In genomic region chr4:115904375-115904774, GRCm38 (mm10) we compare ENCODE assay signal across 14 mouse cellular contexts. TPM values are rescaled to one million over a fixed set of nuclear protein-coding genes. Genes with fewer than 3 reads are reported as not detected.
DNase-seq lines count a peak whose midpoint lies in the region; ATAC-seq lines count a peak whose summit lies in the region.
"Had no signal": no experiment of that assay in that cellular context is flagged by ENCODE, and none has a peak within 500 bp of the region (broad histone marks: within the 10 kb centered on the region; RNA-seq: fewer than 3 reads in every experiment).

No protein-coding gene starts in this region.

- H3K36me3 ChIP-seq in kidney, embryonic 16.5 days (ENCODE audit: insufficient read depth, low read length): no peaks in the 10 kb centered on the region
- H3K36me3 ChIP-seq in hindbrain, embryonic 11.5 days (ENCODE audit: control insufficient read depth, insufficient read depth, low read length): no peaks in the 10 kb centered on the region
- no peaks in the 10 kb centered on the region for H3K36me3 ChIP-seq in neural tube, embryonic 12.5 days
- H3K36me3 ChIP-seq: heart, embryonic 13.5 days; liver, embryonic 15.5 days had no signal

- no peak overlapping the region for H3K4me3 ChIP-seq in kidney, embryonic 16.5 days (ENCODE audit: low read length)
- no peak overlapping the region for H3K4me3 ChIP-seq in hindbrain, embryonic 11.5 days (ENCODE audit: low read depth, low read length)
- no peak overlapping the region for H3K4me3 ChIP-seq in neural tube, embryonic 12.5 days
- H3K4me3 ChIP-seq: heart, embryonic 13.5 days; liver, embryonic 15.5 days had no signal

- H3K27me3 ChIP-seq in kidney, embryonic 16.5 days (ENCODE audit: insufficient read depth, low read length): peaks cover 89% of the 10 kb centered on the region
- peaks cover 37% of the 10 kb centered on the region for H3K27me3 ChIP-seq in hindbrain, embryonic 11.5 days (ENCODE audit: control insufficient read depth, insufficient read depth, low read length)
- H3K27me3 ChIP-seq in neural tube, embryonic 12.5 days (replicated peaks): peaks cover 93% of the 10 kb centered on the region

- H3K4me1 ChIP-seq in kidney, embryonic 16.5 days (ENCODE audit: insufficient read depth, low read length): peaks cover 4% of the 10 kb centered on the region; the same call in 1 of the 2 replicates
- peaks cover 14% of the 10 kb centered on the region for H3K4me1 ChIP-seq in hindbrain, embryonic 11.5 days (replicated peaks; ENCODE audit: control insufficient read depth, insufficient read depth, low read length)
- H3K4me1 ChIP-seq in neural tube, embryonic 12.5 days: peaks cover 24% of the 10 kb centered on the region
- H3K4me1 ChIP-seq: liver, embryonic 15.5 days had no signal

- H3K9ac ChIP-seq in kidney, embryonic 16.5 days (replicated peaks; ENCODE audit: low read length): no peak overlapping the region
- no peak overlapping the region for H3K9ac ChIP-seq in hindbrain, embryonic 11.5 days (ENCODE audit: low read depth, low read length)
- no peak overlapping the region for H3K9ac ChIP-seq in neural tube, embryonic 12.5 days
- H3K9ac ChIP-seq: heart, embryonic 13.5 days; liver, embryonic 15.5 days had no signal

- no peak overlapping the region for H3K4me2 ChIP-seq in kidney, embryonic 16.5 days (replicated peaks; ENCODE audit: low read depth, low read length)
- no peak overlapping the region for H3K4me2 ChIP-seq in hindbrain, embryonic 11.5 days (replicated peaks; ENCODE audit: low read depth, low read length)
- peak overlapping the region; percentile 14; the same call in 1 of the 2 replicates for H3K4me2 ChIP-seq in neural tube, embryonic 12.5 days (replicated peaks)
- H3K4me2 ChIP-seq: heart, embryonic 13.5 days; liver, embryonic 15.5 days had no signal

- peak; percentile 28; the same call in 1 of the 2 replicates for ATAC-seq in kidney, embryonic 16.5 days (ENCODE audit: low FRiP score, low TSS enrichment)
- peak; percentile 85 for ATAC-seq in hindbrain, embryonic 11.5 days (ENCODE audit: low FRiP score)
- ATAC-seq in neural tube, embryonic 12.5 days (ENCODE audit: low FRiP score, low read depth): peak; percentile 91

- no peak for DNase-seq in kidney, postnatal 14 days
- peak; percentile 72 for DNase-seq in embryo, embryonic 11 days
- DNase-seq in hindbrain, embryonic 11.5 days (ENCODE audit: low spot score): peak; percentile 47
- no peak for DNase-seq in heart, adult 11 months
- DNase-seq in cerebellum, adult 11 months: no peak
- DNase-seq: adrenal gland, adult 8-10 months; cerebellum, postnatal 14 days; gastrocnemius, postnatal 25 days; lung, postnatal 4 days; thymus, adult 18-20 months had no signal

- H3K27ac ChIP-seq in kidney, embryonic 16.5 days (ENCODE audit: low read length): no peak overlapping the region
- no peak overlapping the region for H3K27ac ChIP-seq in hindbrain, embryonic 11.5 days (ENCODE audit: low read depth, low read length)
- H3K27ac ChIP-seq in neural tube, embryonic 12.5 days: no peak overlapping the region
- H3K27ac ChIP-seq: heart, embryonic 13.5 days; liver, embryonic 15.5 days had no signal

- whole genome bisulfite sequencing in kidney, embryonic 16.5 days: 7% methylated on average over 12 of the region's 12 CpGs
- 5% methylated on average over 12 of the region's 12 CpGs for WGBS in hindbrain, embryonic 11.5 days
- WGBS in neural tube, embryonic 12.5 days: 3% methylated on average over 12 of the region's 12 CpGs

- no peaks in the 10 kb centered on the region for H3K9me3 ChIP-seq in kidney, embryonic 16.5 days (ENCODE audit: low read length)
- no peaks in the 10 kb centered on the region for H3K9me3 ChIP-seq in hindbrain, embryonic 11.5 days (ENCODE audit: control insufficient read depth, low read length)
- no peaks in the 10 kb centered on the region for H3K9me3 ChIP-seq in neural tube, embryonic 12.5 days
- H3K9me3 ChIP-seq: heart, embryonic 13.5 days; liver, embryonic 15.5 days had no signal

RNA-seq across cellular contexts. Expression of gene 6430628N08Rik, which starts 13.9 kb away (rescaled TPM):
- polyA plus RNA-seq in kidney, embryonic 16.5 days (2015; fragmentation: Nextera tagmentation; extraction: Ambion mirVana): 0.10 TPM in 1 of 2 replicates, not detected in the other
- polyA plus RNA-seq in hindbrain, embryonic 11.5 days (2014; fragmentation: Nextera tagmentation; extraction: Ambion mirVana): not detected in 2 replicates
- polyA plus RNA-seq in neural tube, embryonic 12.5 days (2016; fragmentation: Nextera tagmentation; extraction: Ambion mirVana): not detected in 2 replicates
- polyA plus RNA-seq: heart, embryonic 13.5 days; liver, embryonic 15.5 days had no signal

RNA-seq across cellular contexts. Expression of gene Kncn, which starts 20.2 kb away (rescaled TPM):
- polyA plus RNA-seq in kidney, embryonic 16.5 days (2015; fragmentation: Nextera tagmentation; extraction: Ambion mirVana): 0.07 TPM in 1 of 2 replicates, not detected in the other
- not detected in 2 replicates for polyA plus RNA-seq in hindbrain, embryonic 11.5 days (2014; fragmentation: Nextera tagmentation; extraction: Ambion mirVana)
- polyA plus RNA-seq in neural tube, embryonic 12.5 days (2016; fragmentation: Nextera tagmentation; extraction: Ambion mirVana): not detected in 2 replicates
- polyA plus RNA-seq: heart, embryonic 13.5 days; liver, embryonic 15.5 days had no signal

RNA-seq across cellular contexts. Expression of gene Dmbx1, which starts 35.4 kb away (rescaled TPM):
- polyA plus RNA-seq in kidney, embryonic 16.5 days (2015; fragmentation: Nextera tagmentation; extraction: Ambion mirVana): not detected in 2 replicates
- polyA plus RNA-seq in hindbrain, embryonic 11.5 days (2014; fragmentation: Nextera tagmentation; extraction: Ambion mirVana): 2.4 and 2.5 TPM in 2 replicates
- 1.6 and 2.4 TPM in 2 replicates for polyA plus RNA-seq in neural tube, embryonic 12.5 days (2016; fragmentation: Nextera tagmentation; extraction: Ambion mirVana)
- polyA plus RNA-seq: heart, embryonic 13.5 days; liver, embryonic 15.5 days had no signal

Comparison
In these comparisons a context has a peak if more than half of its experiments do, and no peak if none do; other contexts are left out.
1. ATAC-seq: peak in every context shown above with its lines; median percentile 91 in neural tube, embryonic 12.5 days; 85 in hindbrain, embryonic 11.5 days; 28 in kidney, embryonic 16.5 days.
2. DNase-seq: peak in embryo, embryonic 11 days (single experiment) and hindbrain, embryonic 11.5 days (single experiment); none in kidney, postnatal 14 days (single experiment), heart, adult 11 months (single experiment) and cerebellum, adult 11 months (single experiment).